Mouse (Mus musculus) liver, embryonic 14.5 days (tissue): ENCODE measurements at regions not wholly inside any gene's neighbourhood (a gene's known extent, or its start where the extent isn't known, plus 50 kb on each side); places are given as distances from the start of the nearest gene placed in this dataset.

Source experiments
- ATAC-seq: fragments of 200-750 bp; cut with Nextera tagmentation; 2 replicates; pipeline ENCODE4 v1.8.0; 2017; ENCODE audit warnings: moderate number of reproducible peaks, mild to moderate bottlenecking, moderate library complexity; ENCODE audit not compliant: insufficient read depth
- DNase-seq, 3 experiments: peaks; one replicate each; pipeline ENCODE4 v3.0.0-alpha.2; 2012 to 2013; ENCODE audit warnings: low read depth in 3 of 3, low spot score in 3 of 3
- H3K27ac ChIP-seq: fragments of 300-500 bp; sonication (generic); 2 replicates; pipeline ENCODE4 v1.5.1; 2014; ENCODE audit warnings: moderate library complexity, mild to moderate bottlenecking, control low read depth, inconsistent platforms
- H3K27me3 ChIP-seq: fragments of 300-500 bp; sonication (generic); 2 replicates; pipeline ENCODE4 v1.6.1; 2014; ENCODE audit warnings: mild to moderate bottlenecking, low read length, moderate library complexity; ENCODE audit not compliant: control insufficient read depth, insufficient read depth
- H3K36me3 ChIP-seq: fragments of 300-500 bp; sonication (generic); replicated peaks from 2 replicates; pipeline ENCODE4 v1.6.1; 2014; ENCODE audit warnings: low read depth; ENCODE audit not compliant: control insufficient read depth, insufficient read depth
- H3K4me1 ChIP-seq, 2 experiments: fragments of 200-500 bp in 1 of 2; fragments of 300-500 bp in 1 of 2; sonication (generic) in 1 of 2; replicated peaks; 2 replicates each; pipeline ENCODE4 v1.6.1; 2012 to 2014; ENCODE audit warnings: antibody characterized with exemption in 1 of 2, inconsistent platforms in 1 of 2, low read length in 1 of 2; ENCODE audit not compliant: control insufficient read depth in 2 of 2, insufficient read depth in 2 of 2
- H3K4me2 ChIP-seq: fragments of 300-500 bp; sonication (generic); 2 replicates; pipeline ENCODE4 v1.6.1; 2014; ENCODE audit warnings: low read depth, mild to moderate bottlenecking, control low read depth, moderate library complexity
- H3K4me3 ChIP-seq, 2 experiments: fragments of 200-500 bp in 1 of 2; fragments of 300-500 bp in 1 of 2; sonication (generic) in 1 of 2; 2 replicates each; pipeline ENCODE4 v1.5.1; 2012 to 2014; ENCODE audit warnings: low read depth in 2 of 2, low read length in 2 of 2, mild to moderate bottlenecking in 2 of 2, control low read depth in 1 of 2, inconsistent platforms in 1 of 2, moderate library complexity in 1 of 2; ENCODE audit not compliant: insufficient read depth in 1 of 2
- H3K9ac ChIP-seq: fragments of 300-500 bp; sonication (generic); replicated peaks from 2 replicates; pipeline ENCODE4 v1.6.1; 2014; ENCODE audit warnings: mild to moderate bottlenecking, control low read depth, moderate library complexity
- H3K9me3 ChIP-seq: fragments of 300-500 bp; sonication (generic); 2 replicates; pipeline ENCODE4 v1.6.1; 2016; ENCODE audit warnings: low read length, mixed read lengths; ENCODE audit not compliant: control insufficient read depth
- CTCF ChIP-seq: IDR thresholded peaks from 2 replicates; pipeline ENCODE4 v1.5.1; 2016; ENCODE audit warnings: antibody characterized with exemption, low read depth, control low read depth
- EP300 ChIP-seq: IDR thresholded peaks from 2 replicates; pipeline ENCODE4 v1.6.1; 2016; ENCODE audit warnings: antibody characterized with exemption, low read depth
- WGBS: fragments of 180-500 bp; shearing (Covaris S2); extraction: QIAGEN DNeasy Blood & Tissue Kit; methylation state at CpG from one replicate; pipeline ENCODE4 v1.1.7; 2014; ENCODE audit not compliant: insufficient replicate concordance; 5-methylcytosine and 5-hydroxymethylcytosine counted together

DNA sequence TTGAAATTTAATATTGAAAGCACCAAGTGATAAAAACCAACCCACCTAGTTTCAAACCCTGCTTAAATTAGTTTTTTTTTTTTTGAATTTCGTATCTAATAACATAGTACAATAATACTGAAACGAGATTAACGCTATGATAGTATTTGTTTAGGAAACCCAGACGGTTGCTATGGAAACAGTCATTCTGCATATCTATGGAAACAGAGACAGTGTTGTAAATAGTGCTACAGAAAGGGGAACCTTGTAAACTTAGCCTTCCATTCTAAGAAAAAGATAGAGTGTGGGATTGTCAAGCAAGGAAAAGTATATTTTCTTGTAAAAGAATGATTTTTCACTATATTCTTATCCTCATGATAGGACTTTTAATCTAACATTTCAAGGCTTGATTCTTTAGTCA, 81.9 kb upstream of the Klf6 start:
- Histone ChIP-seq H3K9me3 (no peaks in the 10 kb centered on the region), H3K36me3 (no peaks in the 10 kb centered on the region), H3K4me3 (no peak overlapping the region), H3K4me2 (no peak overlapping the region), H3K4me1 (no peaks in the 10 kb centered on the region), H3K9ac (no peak overlapping the region), H3K27me3 (no peaks in the 10 kb centered on the region), H3K27ac (no peak overlapping the region)
- no peak for DNase-seq
- no peak for TF ChIP-seq CTCF
- no peak for TF ChIP-seq EP300
- 15% methylated on average over 4 of the region's 4 CpGs for WGBS
- ATAC-seq = no peak

DNA sequence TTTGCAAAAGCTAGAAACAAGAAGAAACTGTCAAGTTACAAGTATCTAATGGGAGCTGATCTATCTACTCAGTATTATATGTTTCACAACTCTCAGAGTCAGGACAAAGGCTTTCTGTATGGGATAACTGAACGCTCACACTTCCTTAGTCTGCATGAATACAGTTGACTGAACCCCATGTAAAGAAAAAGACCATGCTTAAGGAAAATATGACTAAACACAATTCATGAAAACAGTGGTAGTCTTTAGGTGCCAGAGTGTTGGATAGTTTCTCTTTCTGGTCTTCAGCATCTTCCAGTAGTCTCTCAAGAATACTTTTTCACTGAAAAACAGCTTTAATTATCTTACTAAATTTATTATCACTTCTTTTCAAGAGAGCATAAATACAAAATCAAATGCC, 78.7 kb upstream of the Klf6 start:
- H3K27me3 ChIP-seq = no peaks in the 10 kb centered on the region
- H3K9me3 ChIP-seq = no peaks in the 10 kb centered on the region
- no peaks in the 10 kb centered on the region for H3K36me3 ChIP-seq
- TF ChIP-seq CTCF (no peak), EP300 (no peak)
- H3K4me2 ChIP-seq = no peak overlapping the region
- no peaks in the 10 kb centered on the region for H3K4me1 ChIP-seq
- DNase-seq (no peak), ATAC-seq (no peak)
- H3K9ac ChIP-seq = no peak overlapping the region
- no peak overlapping the region for H3K4me3 ChIP-seq
- H3K27ac ChIP-seq = no peak overlapping the region
- 68% methylated on average over 1 of the region's 1 CpGs for WGBS

DNA sequence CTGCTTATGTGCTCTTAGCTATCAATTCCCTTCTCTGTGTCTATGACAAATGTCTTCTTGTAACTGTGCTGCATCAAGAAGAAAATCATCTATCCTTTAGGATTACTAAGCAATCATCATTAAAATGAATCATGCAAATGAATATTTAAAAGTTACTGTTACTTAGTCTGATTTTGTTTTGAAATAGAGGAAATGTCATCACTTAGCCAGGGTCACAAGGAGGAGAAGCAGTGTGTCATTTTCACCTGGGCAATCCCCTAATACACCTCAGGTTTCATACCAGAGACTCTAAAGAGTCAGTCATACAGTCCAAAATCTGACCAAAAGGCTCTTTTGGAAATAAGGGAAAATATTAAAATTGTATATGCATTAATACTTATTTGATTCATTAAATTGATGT, 74.2 kb upstream of the Klf6 start:
- H3K4me1 ChIP-seq = no peaks in the 10 kb centered on the region
- no peaks in the 10 kb centered on the region for H3K36me3 ChIP-seq
- no peaks in the 10 kb centered on the region for H3K27me3 ChIP-seq
- no peak overlapping the region for H3K27ac ChIP-seq
- ATAC-seq (no peak), DNase-seq (no peak)
- no peak overlapping the region for H3K4me3 ChIP-seq
- H3K9ac ChIP-seq = no peak overlapping the region
- TF ChIP-seq CTCF (no peak), EP300 (no peak)
- no peak overlapping the region for H3K4me2 ChIP-seq
- no peaks in the 10 kb centered on the region for H3K9me3 ChIP-seq

DNA sequence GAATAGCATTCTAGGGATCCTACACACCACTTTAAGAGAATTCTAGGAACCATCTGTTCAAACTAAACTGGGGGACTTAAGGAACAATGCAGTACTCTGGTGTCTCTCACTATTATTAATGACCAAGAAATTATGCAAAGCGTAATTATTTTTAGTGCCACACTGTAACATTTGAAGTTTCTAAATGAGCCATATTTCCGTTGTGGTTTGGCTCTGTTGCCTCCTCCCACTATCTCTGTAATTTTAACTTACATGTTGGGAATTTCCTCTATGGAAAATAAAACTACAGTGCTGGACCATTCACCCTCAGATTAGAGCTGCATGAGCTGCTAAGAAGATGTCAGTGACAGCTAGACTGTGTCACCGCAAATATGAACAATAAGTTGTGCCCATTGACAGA, 72.0 kb upstream of the Klf6 start:
- H3K9ac ChIP-seq = no peak overlapping the region
- ATAC-seq = no peak
- DNase-seq = no peak
- H3K36me3 ChIP-seq = no peaks in the 10 kb centered on the region
- H3K4me2 ChIP-seq = no peak overlapping the region
- no peak for TF ChIP-seq CTCF
- no peak for TF ChIP-seq EP300
- H3K27ac ChIP-seq = no peak overlapping the region
- H3K4me3 ChIP-seq = no peak overlapping the region
- H3K9me3 ChIP-seq = no peaks in the 10 kb centered on the region
- 66% methylated on average over 3 of the region's 3 CpGs for WGBS
- H3K27me3 ChIP-seq = no peaks in the 10 kb centered on the region
- H3K4me1 ChIP-seq = no peaks in the 10 kb centered on the region

- H3K4me2 ChIP-seq = no peak overlapping the region
These were observed 59.2 kb upstream of the Klf6 start for GRCm38 (mm10) chr13:5802079-5802478.

More at GRCm38 (mm10) chr13:5802079-5802478, 59.2 kb upstream of the Klf6 start:
- no peak overlapping the region for H3K9ac ChIP-seq
- H3K27me3 ChIP-seq = no peaks in the 10 kb centered on the region
- peaks cover 0 to 21% of the 10 kb centered on the region in 2 experiments; a peak in 3 of 4 replicates for H3K4me1 ChIP-seq
- H3K27ac ChIP-seq = no peak overlapping the region
- no peaks in the 10 kb centered on the region for H3K9me3 ChIP-seq
- no peaks in the 10 kb centered on the region for H3K36me3 ChIP-seq
- DNase-seq (no peak), ATAC-seq (no peak)
- no peak overlapping the region for H3K4me3 ChIP-seq
- no peak for TF ChIP-seq EP300
- TF ChIP-seq CTCF = no peak
- 34% methylated on average over 7 of the region's 7 CpGs for WGBS
